Mouse (Mus musculus) cortical plate, adult 2 months (tissue): ENCODE measurements around the gene Adcy5.

Experiments
- CTCF ChIP-seq: fragments of 200-500 bp; IDR thresholded peaks from 2 replicates; pipeline ENCODE4 v1.5.1; 2011; ENCODE audit warnings: mild to moderate bottlenecking, control low read depth, low read length; ENCODE audit not compliant: insufficient read depth; ENCODE audit errors: extremely low read depth
- POLR2A ChIP-seq: fragments of 200-500 bp; IDR thresholded peaks from 2 replicates; pipeline ENCODE4 v1.6.1; 2011; ENCODE audit warnings: mild to moderate bottlenecking, low read length, control low read depth; ENCODE audit not compliant: insufficient read depth; ENCODE audit errors: extremely low read depth

DNA sequence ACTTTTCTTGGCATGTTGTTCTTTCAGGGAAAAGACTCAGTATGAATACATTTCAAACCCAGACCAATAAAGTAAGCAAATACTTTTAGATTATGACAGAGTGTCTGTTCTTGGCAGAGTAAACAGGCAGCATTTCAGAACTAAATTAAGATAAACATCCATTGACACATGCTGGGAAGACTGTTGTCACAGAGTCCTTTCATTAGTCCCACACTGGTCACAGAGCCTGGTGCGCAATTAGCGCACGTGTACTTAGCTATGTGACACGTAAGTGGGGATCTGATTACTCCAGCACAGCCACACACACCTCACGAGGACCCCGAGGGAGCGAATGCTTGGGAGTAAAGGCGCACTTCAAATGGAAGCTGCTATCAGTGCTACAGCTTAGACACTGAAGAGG, 156.9 kb downstream of the Adcy5 start:
- TF ChIP-seq CTCF: no peak
- no peak for TF ChIP-seq POLR2A
